Mouse (Mus musculus) hindlimb bud, embryonic 11.5 days (tissue): ENCODE measurements around the gene Ethe1.

Source experiments
- DNase-seq: peaks from one replicate; pipeline ENCODE4 v3.0.0-alpha.2; 2012; ENCODE audit warnings: low read depth, low spot score; ENCODE audit errors: extremely low spot score

Gene Ethe1

GRCm38 (mm10) chr7:24646486-24646885, 59.1 kb downstream of the Ethe1 start:
- no peak for DNase-seq

- DNase-seq = no peak
Measured at GRCm38 (mm10) chr7:24653681-24654080, 66.3 kb downstream of the Ethe1 start.
